Mouse (Mus musculus): Measurements from ENCODE around the gene Rbks. TPM values are rescaled to one million over a fixed set of nuclear protein-coding genes. Genes with fewer than 3 reads are reported as not detected.
"Not testable (repeated sequence)": the region's sequence is repeated elsewhere in the genome, so short reads cannot be mapped to it uniquely, and the experiment has no call there.

Rbks gene
- polyA plus RNA-seq, 1 experiment from 2014 or later: 23.4 TPM

GRCm38 (mm10) chr5:31589711-31590319 is 107.6 kb downstream of the Rbks start:
- Histone ChIP-seq H3K4me2 (ENCODE audit: low read depth, low read length) (no peak overlapping the region), H3K4me1 (ENCODE audit: insufficient read depth) (no peaks in the 10 kb centered on the region), H3K9ac (replicated peaks) (no peak overlapping the region), H3K27me3 (ENCODE audit: insufficient read depth, low read length) (no peaks in the 10 kb centered on the region), H3K36me3 (replicated peaks; ENCODE audit: insufficient read depth, low read length) (no peaks in the 10 kb centered on the region), H3K4me3 (ENCODE audit: low read depth, low read length) (no peak overlapping the region), H3K9me3 (ENCODE audit: low read length) (no peaks in the 10 kb centered on the region), H3K27ac (ENCODE audit: low read depth) (no peak overlapping the region)
- ATAC-seq (no peak), DNase-seq (no peak)
- WGBS (ENCODE audit: insufficient replicate concordance): 77% methylated on average over 14 of the region's 14 CpGs
- no peak for TF ChIP-seq CTCF (IDR thresholded peaks at IDR 0.05; ENCODE audit: low read depth)
- TF ChIP-seq EP300 (IDR thresholded peaks at IDR 0.05; ENCODE audit: low read depth): no peak

- not testable (repeated sequence) for H3K36me3 ChIP-seq (replicated peaks; ENCODE audit: insufficient read depth, low read length); H3K4me2 ChIP-seq (ENCODE audit: low read depth, low read length); H3K4me1 ChIP-seq (ENCODE audit: insufficient read depth); ATAC-seq; DNase-seq; H3K9ac ChIP-seq (replicated peaks); H3K4me3 ChIP-seq (ENCODE audit: low read depth, low read length); H3K9me3 ChIP-seq (ENCODE audit: low read length); H3K27me3 ChIP-seq (ENCODE audit: insufficient read depth, low read length); H3K27ac ChIP-seq (ENCODE audit: low read depth)
- TF ChIP-seq CTCF (IDR thresholded peaks at IDR 0.05; ENCODE audit: low read depth): peak; percentile 45
- WGBS (ENCODE audit: insufficient replicate concordance): 76% methylated on average over 8 of the region's 8 CpGs
Measured at GRCm38 (mm10) chr5:31588672-31589071, 108.8 kb downstream of the Rbks start.

- TF ChIP-seq CTCF (IDR thresholded peaks at IDR 0.05; ENCODE audit: low read depth) (no peak), EP300 (IDR thresholded peaks at IDR 0.05; ENCODE audit: low read depth) (no peak)
- H3K4me1 ChIP-seq (ENCODE audit: insufficient read depth): no peaks in the 10 kb centered on the region
- no peaks in the 10 kb centered on the region for H3K27me3 ChIP-seq (ENCODE audit: insufficient read depth, low read length)
- WGBS (ENCODE audit: insufficient replicate concordance): 81% methylated on average over 2 of the region's 2 CpGs
- no peak overlapping the region for H3K4me3 ChIP-seq (ENCODE audit: low read depth, low read length)
- no peaks in the 10 kb centered on the region for H3K9me3 ChIP-seq (ENCODE audit: low read length)
- no peak overlapping the region for H3K9ac ChIP-seq (replicated peaks)
- ATAC-seq: no peak
- H3K4me2 ChIP-seq (ENCODE audit: low read depth, low read length): no peak overlapping the region
- H3K27ac ChIP-seq (ENCODE audit: low read depth): no peak overlapping the region
- no peaks in the 10 kb centered on the region for H3K36me3 ChIP-seq (replicated peaks; ENCODE audit: insufficient read depth, low read length)
- no peak for DNase-seq
Measured at GRCm38 (mm10) chr5:31588016-31588415, 109.4 kb downstream of the Rbks start.

- no peaks in the 10 kb centered on the region for H3K27me3 ChIP-seq (ENCODE audit: insufficient read depth, low read length)
- WGBS (ENCODE audit: insufficient replicate concordance): 88% methylated on average over 4 of the region's 4 CpGs
- no peak for DNase-seq
- no peaks in the 10 kb centered on the region for H3K4me1 ChIP-seq (ENCODE audit: insufficient read depth)
- no peak overlapping the region for H3K4me3 ChIP-seq (ENCODE audit: low read depth, low read length)
- no peak overlapping the region for H3K4me2 ChIP-seq (ENCODE audit: low read depth, low read length)
- no peak overlapping the region for H3K9ac ChIP-seq (replicated peaks)
- no peak for ATAC-seq
- no peak overlapping the region for H3K27ac ChIP-seq (ENCODE audit: low read depth)
- TF ChIP-seq CTCF (IDR thresholded peaks at IDR 0.05; ENCODE audit: low read depth) (no peak), EP300 (IDR thresholded peaks at IDR 0.05; ENCODE audit: low read depth) (no peak)
- H3K9me3 ChIP-seq (ENCODE audit: low read length): no peaks in the 10 kb centered on the region
- no peaks in the 10 kb centered on the region for H3K36me3 ChIP-seq (replicated peaks; ENCODE audit: insufficient read depth, low read length)
Measured at GRCm38 (mm10) chr5:31585526-31585925, 111.9 kb downstream of the Rbks start.

GRCm38 (mm10) chr5:31583261-31583660 is 114.2 kb downstream of the Rbks start:
- H3K4me2 ChIP-seq (ENCODE audit: low read depth, low read length): no peak overlapping the region
- ATAC-seq (no peak), DNase-seq (no peak)
- no peaks in the 10 kb centered on the region for H3K4me1 ChIP-seq (ENCODE audit: insufficient read depth)
- TF ChIP-seq CTCF (IDR thresholded peaks at IDR 0.05; ENCODE audit: low read depth) (no peak), EP300 (IDR thresholded peaks at IDR 0.05; ENCODE audit: low read depth) (no peak)
- H3K9ac ChIP-seq (replicated peaks): no peak overlapping the region
- 67% methylated on average over 2 of the region's 2 CpGs for WGBS (ENCODE audit: insufficient replicate concordance)
- no peaks in the 10 kb centered on the region for H3K9me3 ChIP-seq (ENCODE audit: low read length)
- no peaks in the 10 kb centered on the region for H3K27me3 ChIP-seq (ENCODE audit: insufficient read depth, low read length)
- H3K4me3 ChIP-seq (ENCODE audit: low read depth, low read length): no peak overlapping the region
- H3K36me3 ChIP-seq (replicated peaks; ENCODE audit: insufficient read depth, low read length): no peaks in the 10 kb centered on the region
- no peak overlapping the region for H3K27ac ChIP-seq (ENCODE audit: low read depth)

GRCm38 (mm10) chr5:31581932-31582331 is 115.5 kb downstream of the Rbks start:
- H3K27ac ChIP-seq (ENCODE audit: low read depth): no peak overlapping the region
- no peaks in the 10 kb centered on the region for H3K36me3 ChIP-seq (replicated peaks; ENCODE audit: insufficient read depth, low read length)
- H3K4me1 ChIP-seq (ENCODE audit: insufficient read depth): no peaks in the 10 kb centered on the region
- no peak overlapping the region for H3K4me2 ChIP-seq (ENCODE audit: low read depth, low read length)
- WGBS (ENCODE audit: insufficient replicate concordance): 44% methylated on average over 3 of the region's 3 CpGs
- no peaks in the 10 kb centered on the region for H3K27me3 ChIP-seq (ENCODE audit: insufficient read depth, low read length)
- H3K9ac ChIP-seq (replicated peaks): no peak overlapping the region
- DNase-seq: no peak
- no peak overlapping the region for H3K4me3 ChIP-seq (ENCODE audit: low read depth, low read length)
- H3K9me3 ChIP-seq (ENCODE audit: low read length): no peaks in the 10 kb centered on the region
- no peak for ATAC-seq
- TF ChIP-seq EP300 (IDR thresholded peaks at IDR 0.05; ENCODE audit: low read depth) (no peak), CTCF (IDR thresholded peaks at IDR 0.05; ENCODE audit: low read depth) (no peak)

GRCm38 (mm10) chr5:31581263-31581662 is 116.2 kb downstream of the Rbks start:
- Histone ChIP-seq H3K4me1 (ENCODE audit: insufficient read depth) (no peaks in the 10 kb centered on the region), H3K9ac (replicated peaks) (no peak overlapping the region), H3K4me3 (ENCODE audit: low read depth, low read length) (no peak overlapping the region), H3K27ac (ENCODE audit: low read depth) (no peak overlapping the region), H3K36me3 (replicated peaks; ENCODE audit: insufficient read depth, low read length) (no peaks in the 10 kb centered on the region), H3K27me3 (ENCODE audit: insufficient read depth, low read length) (no peaks in the 10 kb centered on the region), H3K4me2 (ENCODE audit: low read depth, low read length) (no peak overlapping the region), H3K9me3 (ENCODE audit: low read length) (no peaks in the 10 kb centered on the region)
- DNase-seq: no peak
- WGBS (ENCODE audit: insufficient replicate concordance): 59% methylated on average over 6 of the region's 6 CpGs
- TF ChIP-seq EP300 (IDR thresholded peaks at IDR 0.05; ENCODE audit: low read depth): no peak
- TF ChIP-seq CTCF (IDR thresholded peaks at IDR 0.05; ENCODE audit: low read depth): no peak
- peak; percentile 60 for ATAC-seq

All from liver, postnatal 0 days (tissue).